Mouse (Mus musculus) intestine, postnatal 0 days (tissue): ENCODE measurements around the gene Fam160a2. TPM values are rescaled to one million over a fixed set of nuclear protein-coding genes. Genes with fewer than 3 reads are reported as not detected.

Experiments
- ATAC-seq: fragments of 200-750 bp; cut with Nextera tagmentation; 2 replicates; pipeline ENCODE4 v1.8.0; 2017; ENCODE audit warnings: mild to moderate bottlenecking, moderate TSS enrichment, moderate library complexity
- H3K27ac ChIP-seq: fragments of 300-500 bp; sonication (generic); 2 replicates; pipeline ENCODE4 v1.5.1; 2014; ENCODE audit warnings: mild to moderate bottlenecking, low read depth, low read length, moderate library complexity
- H3K27me3 ChIP-seq: fragments of 300-500 bp; sonication (generic); replicated peaks from 2 replicates; pipeline ENCODE4 v1.6.1; 2014; ENCODE audit warnings: low read length, mixed read lengths; ENCODE audit not compliant: control insufficient read depth, insufficient read depth
- H3K36me3 ChIP-seq: fragments of 300-500 bp; sonication (generic); 2 replicates; pipeline ENCODE4 v1.6.1; 2014; ENCODE audit warnings: mild to moderate bottlenecking, moderate library complexity; ENCODE audit not compliant: control insufficient read depth, insufficient read depth
- H3K4me1 ChIP-seq: fragments of 300-500 bp; sonication (generic); replicated peaks from 2 replicates; pipeline ENCODE4 v1.6.1; 2014; ENCODE audit warnings: antibody characterized with exemption, low read length, mixed read lengths; ENCODE audit not compliant: control insufficient read depth, insufficient read depth
- H3K4me2 ChIP-seq: fragments of 300-500 bp; sonication (generic); replicated peaks from 2 replicates; pipeline ENCODE4 v1.6.1; 2014; ENCODE audit warnings: low read depth, mild to moderate bottlenecking, moderate library complexity
- H3K4me3 ChIP-seq: fragments of 300-500 bp; sonication (generic); 2 replicates; pipeline ENCODE4 v1.5.1; 2014; ENCODE audit warnings: low read depth, low read length
- H3K9ac ChIP-seq: fragments of 300-500 bp; sonication (generic); 2 replicates; pipeline ENCODE4 v1.6.1; 2014; ENCODE audit warnings: mild to moderate bottlenecking, low read depth, low read length
- H3K9me3 ChIP-seq: fragments of 300-500 bp; sonication (generic); 2 replicates; pipeline ENCODE4 v1.6.1; 2016; ENCODE audit warnings: mixed run types; ENCODE audit not compliant: control insufficient read depth
- CTCF ChIP-seq: sonication (generic); IDR thresholded peaks from 2 replicates; pipeline ENCODE4 v1.5.1; 2016; ENCODE audit warnings: low read depth, mild to moderate bottlenecking, control low read depth, antibody characterized with exemption, moderate library complexity
- WGBS: fragments of 180-500 bp; shearing (Covaris S2); extraction: QIAGEN DNeasy Blood & Tissue Kit; methylation state at CpG from one replicate; pipeline ENCODE4 v1.1.7; 2014; 5-methylcytosine and 5-hydroxymethylcytosine counted together
- polyA plus RNA-seq: library from polyadenylated mRNA; unstranded; fragments of >200 nt; fragmentation: Nextera tagmentation; extraction: Ambion mirVana; gene quantifications from 2 replicates; pipeline ENCODE4 v1.2.1, GENCODE M21; 2015

The Fam160a2 gene
- polyA plus RNA-seq: 30.5 and 36.9 TPM in 2 replicates

DNA sequence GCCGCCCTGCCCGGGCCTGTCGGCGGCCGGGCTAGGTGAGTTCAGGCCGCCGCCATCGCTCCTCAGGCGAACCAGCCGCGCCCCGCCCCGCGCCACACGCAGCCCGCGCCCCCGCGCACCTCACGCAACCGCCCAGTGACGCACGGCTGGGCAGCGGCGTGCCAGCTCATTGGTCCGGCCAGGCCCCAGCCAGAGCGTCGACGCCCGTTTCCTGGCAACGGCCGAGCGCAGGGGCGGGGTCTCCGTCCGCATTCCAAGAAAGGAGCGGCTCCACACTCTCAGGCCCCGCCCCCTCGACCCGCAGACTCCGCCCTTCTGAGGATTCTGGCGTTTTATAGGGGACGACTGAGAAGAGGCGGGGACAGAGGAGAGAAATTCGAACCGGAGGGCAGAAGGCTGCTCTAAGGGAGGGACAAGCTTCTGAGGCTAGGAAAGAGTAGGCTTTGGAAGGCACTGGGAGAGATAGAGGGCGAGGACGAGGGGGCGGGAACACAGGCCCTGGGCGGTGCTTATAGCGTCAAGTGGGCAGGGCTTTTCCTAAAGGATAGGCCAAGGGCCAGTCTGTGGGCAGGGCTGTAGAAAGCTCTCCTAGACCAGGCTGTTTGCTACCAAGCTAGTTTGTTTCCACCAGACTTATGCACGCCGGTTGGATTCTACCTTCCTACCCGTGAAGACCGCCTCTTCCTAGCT, at the start of gene Fam160a2:
Gene Fam160a2, minus strand, starts transcription at position 120 of the 690 bp plus-strand sequence.
- WGBS: under 1% methylated on average over 55 of the region's 55 CpGs
- no peak for TF ChIP-seq CTCF

DNA sequence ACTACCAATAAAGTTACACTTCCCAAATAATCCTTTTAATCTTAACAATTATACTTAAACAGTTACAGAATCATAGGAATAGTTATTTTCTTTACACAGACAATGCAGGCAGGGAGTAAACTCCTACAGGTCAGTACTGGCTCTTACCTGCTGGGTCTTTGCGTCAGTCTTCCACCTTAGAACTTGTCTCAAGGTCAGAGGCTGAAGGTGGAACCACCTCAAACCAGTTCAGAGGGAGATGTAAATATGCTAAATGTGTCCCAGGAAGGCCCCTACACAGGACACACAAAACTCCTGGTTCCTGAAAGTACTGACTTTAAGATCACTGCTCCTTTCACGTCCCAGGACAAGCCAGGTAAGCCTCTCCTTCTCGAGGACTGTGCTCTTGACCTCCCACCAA, 45.2 kb upstream of the Fam160a2 start:
- Histone ChIP-seq H3K27me3 (no peaks in the 10 kb centered on the region), H3K4me2 (no peak overlapping the region), H3K9ac (no peak overlapping the region), H3K27ac (no peak overlapping the region), H3K4me3 (no peak overlapping the region), H3K9me3 (no peaks in the 10 kb centered on the region), H3K4me1 (no peaks in the 10 kb centered on the region), H3K36me3 (no peaks in the 10 kb centered on the region)
- TF ChIP-seq CTCF: no peak
- no peak for ATAC-seq
- WGBS: 68% methylated on average over 3 of the region's 3 CpGs

More for the DNA sequence above, at the start of gene Fam160a2:
- peak; percentile 97 for ATAC-seq
- Histone ChIP-seq H3K36me3 (no peaks in the 10 kb centered on the region), H3K9ac (peak within 1 kb of the TSS; percentile 82), H3K4me2 (peak within 1 kb of the TSS; percentile 82), H3K4me3 (peak within 1 kb of the TSS; percentile 91), H3K9me3 (no peaks in the 10 kb centered on the region), H3K27ac (peak within 1 kb of the TSS; percentile 84), H3K4me1 (no peaks in the 10 kb centered on the region; the same call in 1 of the 2 replicates), H3K27me3 (no peaks in the 10 kb centered on the region)

DNA sequence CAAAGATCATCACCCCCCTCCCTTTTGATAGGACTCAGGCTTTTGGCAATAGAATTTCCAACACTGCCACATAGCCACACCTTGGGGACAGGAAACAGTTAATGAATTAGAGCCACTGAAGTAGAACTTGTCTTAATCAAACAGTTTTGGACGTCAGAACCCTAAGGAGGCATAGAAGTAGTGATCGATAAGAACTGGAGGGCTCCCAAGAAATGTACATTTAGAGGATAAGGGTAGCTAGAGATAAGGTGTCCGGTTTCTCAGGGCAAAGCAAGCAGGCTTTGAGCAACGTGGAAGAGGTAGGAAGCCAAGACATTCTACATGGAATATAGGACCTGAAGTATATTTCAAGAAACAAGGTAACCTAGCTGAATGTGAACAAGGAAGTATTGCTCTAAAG, 41.6 kb upstream of the Fam160a2 start:
- H3K9ac ChIP-seq: no peak overlapping the region
- no peak for ATAC-seq

DNA sequence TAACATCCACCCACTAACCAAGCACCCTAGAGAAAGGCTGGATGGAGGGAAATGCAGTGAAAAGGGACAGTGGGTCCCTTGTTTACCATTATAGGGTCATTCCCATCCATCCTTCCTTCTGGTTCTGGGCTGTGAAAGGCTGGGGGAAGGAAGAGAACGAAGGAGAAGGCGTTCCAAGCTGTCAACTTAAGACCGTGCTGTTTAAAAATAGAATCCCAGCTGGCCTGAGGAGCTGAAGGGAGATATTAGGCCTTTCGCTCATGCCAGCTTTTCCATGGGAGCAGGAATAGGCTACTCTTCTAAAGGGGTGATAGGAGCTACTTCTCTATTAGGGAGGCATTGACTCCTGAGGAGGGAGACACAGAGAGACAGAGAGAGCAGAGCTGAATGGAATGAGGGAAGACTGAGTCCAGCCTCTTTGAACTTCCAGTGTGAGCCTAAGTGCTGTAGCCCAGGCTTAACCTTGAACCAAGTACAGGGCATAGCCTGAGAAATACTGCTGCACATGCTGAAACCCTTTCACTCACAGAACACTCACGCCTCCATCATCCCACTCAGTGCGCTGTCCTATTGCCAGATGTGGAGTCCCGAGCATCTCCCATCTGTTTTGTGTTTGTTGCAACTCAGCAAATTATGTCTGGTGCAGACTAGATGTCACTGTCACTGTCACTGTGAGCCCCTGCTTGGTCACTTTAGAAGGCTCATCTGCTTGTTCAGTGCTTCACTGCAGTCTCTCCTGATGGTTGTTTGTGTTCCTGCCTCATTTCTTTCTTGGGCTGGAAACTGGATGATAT, 38.3 kb upstream of the Fam160a2 start:
- WGBS: 60% methylated on average over 7 of the region's 7 CpGs
- H3K36me3 ChIP-seq: no peaks in the 10 kb centered on the region

More for the DNA sequence above, 41.6 kb upstream of the Fam160a2 start:
- Histone ChIP-seq H3K36me3 (no peaks in the 10 kb centered on the region), H3K4me2 (no peak overlapping the region), H3K4me3 (no peak overlapping the region), H3K4me1 (no peaks in the 10 kb centered on the region), H3K9me3 (no peaks in the 10 kb centered on the region), H3K27me3 (no peaks in the 10 kb centered on the region), H3K27ac (no peak overlapping the region)
- 34% methylated on average over 4 of the region's 4 CpGs for WGBS
- TF ChIP-seq CTCF: no peak

DNA sequence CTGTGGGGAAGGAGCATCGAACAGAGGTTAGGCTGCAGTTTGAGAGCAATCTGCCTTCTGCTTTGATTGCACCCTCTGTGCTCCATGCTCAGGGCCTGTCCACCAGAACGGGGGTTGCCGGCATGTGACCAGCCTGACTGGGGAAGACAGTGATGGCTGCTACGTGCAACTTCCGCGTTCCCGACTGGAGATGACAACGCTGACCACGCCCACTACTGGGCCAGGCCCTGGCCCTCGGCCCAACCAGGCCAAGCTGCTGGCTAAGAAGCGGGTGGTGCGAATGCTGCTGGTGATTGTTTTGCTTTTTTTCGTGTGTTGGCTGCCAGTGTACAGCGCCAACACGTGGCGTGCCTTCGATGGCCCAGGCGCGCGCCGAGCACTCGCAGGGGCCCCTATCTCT, 34.9 kb upstream of the Fam160a2 start:
- Histone ChIP-seq H3K27me3 (no peaks in the 10 kb centered on the region), H3K4me2 (no peak overlapping the region), H3K9me3 (no peaks in the 10 kb centered on the region), H3K4me1 (no peaks in the 10 kb centered on the region), H3K9ac (no peak overlapping the region), H3K36me3 (no peaks in the 10 kb centered on the region), H3K4me3 (no peak overlapping the region), H3K27ac (no peak overlapping the region)
- no peak for ATAC-seq
- 82% methylated on average over 22 of the region's 22 CpGs for WGBS
- no peak for TF ChIP-seq CTCF

More for the DNA sequence above, 38.3 kb upstream of the Fam160a2 start:
- Histone ChIP-seq H3K27ac (no peak overlapping the region), H3K4me2 (no peak overlapping the region), H3K9ac (no peak overlapping the region), H3K9me3 (no peaks in the 10 kb centered on the region), H3K4me1 (no peaks in the 10 kb centered on the region), H3K27me3 (no peaks in the 10 kb centered on the region), H3K4me3 (no peak overlapping the region)
- TF ChIP-seq CTCF: no peak
- no peak for ATAC-seq

DNA sequence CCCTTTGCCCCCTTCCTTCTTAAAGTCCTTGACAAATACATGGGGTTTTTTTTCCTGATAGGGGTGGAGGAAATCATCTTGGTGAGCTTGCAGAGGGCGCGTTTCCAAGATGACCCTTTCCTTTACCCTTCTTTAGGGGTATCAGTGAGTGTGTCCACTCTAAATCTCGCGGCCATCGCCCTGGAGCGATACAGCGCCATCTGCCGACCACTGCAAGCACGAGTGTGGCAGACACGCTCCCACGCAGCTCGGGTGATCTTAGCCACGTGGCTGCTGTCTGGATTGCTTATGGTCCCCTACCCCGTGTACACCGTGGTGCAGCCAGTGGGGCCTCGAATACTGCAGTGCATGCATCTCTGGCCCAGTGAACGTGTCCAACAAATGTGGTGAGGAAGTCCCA, 34.0 kb upstream of the Fam160a2 start:
- no peak for TF ChIP-seq CTCF
- Histone ChIP-seq H3K36me3 (no peaks in the 10 kb centered on the region), H3K9ac (no peak overlapping the region), H3K4me1 (no peaks in the 10 kb centered on the region), H3K27ac (no peak overlapping the region), H3K4me2 (no peak overlapping the region), H3K27me3 (no peaks in the 10 kb centered on the region), H3K9me3 (no peaks in the 10 kb centered on the region), H3K4me3 (no peak overlapping the region)
- ATAC-seq: no peak
- 86% methylated on average over 17 of the region's 17 CpGs for WGBS
